Mouse (Mus musculus) liver, embryonic 12.5 days (tissue): ENCODE results near the gene Cuta. TPM values are rescaled to one million over a fixed set of nuclear protein-coding genes. Genes with fewer than 3 reads are reported as not detected.
"Not testable (repeated sequence)": the region's sequence is repeated elsewhere in the genome, so short reads cannot be mapped to it uniquely, and the experiment has no call there.

Source experiments
- ATAC-seq: fragments of 200-750 bp; cut with Nextera tagmentation; 2 replicates; pipeline ENCODE4 v1.8.0; 2017; ENCODE audit warnings: moderate number of reproducible peaks, mild to moderate bottlenecking, moderate library complexity
- H3K27ac ChIP-seq: fragments of 300-500 bp; sonication (generic); 2 replicates; pipeline ENCODE4 v1.5.1; 2016; ENCODE audit warnings: mild to moderate bottlenecking
- H3K27me3 ChIP-seq: fragments of 300-500 bp; sonication (generic); replicated peaks from 2 replicates; pipeline ENCODE4 v1.6.1; 2016; ENCODE audit warnings: mild to moderate bottlenecking, moderate library complexity
- H3K36me3 ChIP-seq: fragments of 300-500 bp; sonication (generic); 2 replicates; pipeline ENCODE4 v1.6.1; 2016; ENCODE audit warnings: mild to moderate bottlenecking, moderate library complexity
- H3K4me1 ChIP-seq: fragments of 300-500 bp; sonication (generic); 2 replicates; pipeline ENCODE4 v1.6.1; 2016
- H3K4me2 ChIP-seq: fragments of 300-500 bp; sonication (generic); 2 replicates; pipeline ENCODE4 v1.6.1; 2016; ENCODE audit warnings: mild to moderate bottlenecking, moderate library complexity
- H3K4me3 ChIP-seq: fragments of 300-500 bp; sonication (generic); 2 replicates; pipeline ENCODE4 v1.5.1; 2016; ENCODE audit warnings: mild to moderate bottlenecking, moderate library complexity
- H3K9ac ChIP-seq: fragments of 300-500 bp; sonication (generic); 2 replicates; pipeline ENCODE4 v1.6.1; 2016; ENCODE audit warnings: mild to moderate bottlenecking, moderate library complexity
- H3K9me3 ChIP-seq: fragments of 300-500 bp; sonication (generic); replicated peaks from 2 replicates; pipeline ENCODE4 v1.6.1; 2016; ENCODE audit warnings: mild to moderate bottlenecking, moderate library complexity
- WGBS: fragments of 180-500 bp; shearing (Covaris S2); methylation state at CpG from one replicate; pipeline ENCODE4 v1.1.7; 2016; ENCODE audit not compliant: insufficient replicate concordance; 5-methylcytosine and 5-hydroxymethylcytosine counted together
- polyA plus RNA-seq: library from polyadenylated mRNA; unstranded; fragments of >200 nt; fragmentation: Nextera tagmentation; extraction: Ambion mirVana; gene quantifications from 2 replicates; pipeline ENCODE4 v1.2.1, GENCODE M21; 2016

Gene Cuta
- polyA plus RNA-seq, 1 experiment from 2014 or later: 129 TPM

DNA sequence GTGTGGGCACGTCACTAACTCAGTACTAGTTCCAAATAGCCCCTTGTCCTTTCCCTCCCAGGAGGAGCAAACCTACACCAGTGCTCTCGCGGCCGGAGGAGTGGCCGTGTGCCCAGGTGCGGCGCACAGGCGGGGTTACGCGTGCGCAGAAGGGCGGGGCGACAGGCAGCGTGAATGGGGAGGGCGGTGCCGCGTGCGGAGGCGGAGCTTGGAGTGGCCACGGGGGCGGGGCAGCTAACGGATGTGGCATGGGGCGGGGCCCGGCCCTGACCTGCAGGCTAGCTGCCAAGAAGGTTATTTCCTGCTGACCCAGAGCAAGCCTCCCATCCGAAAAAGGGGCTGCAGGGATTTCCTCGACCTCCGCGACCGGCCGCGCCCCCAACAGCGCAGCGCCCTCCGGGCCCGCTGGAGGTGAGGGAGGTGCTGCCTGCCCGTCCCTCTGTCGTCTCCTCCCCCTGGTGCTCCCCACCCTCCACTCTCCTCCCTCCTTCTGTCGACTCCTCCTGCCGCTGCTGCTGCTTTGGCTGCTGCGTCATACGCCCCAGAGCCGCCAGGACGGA is 6.5 kb downstream of the Cuta start, which contains the start of gene Phf1:
TSS of gene Phf1 (plus strand) at position 214 of the 560 bp plus-strand sequence.
- Histone ChIP-seq H3K4me1 (peaks cover 36% of the 10 kb centered on the region), H3K9me3 (no peaks in the 10 kb centered on the region), H3K27me3 (no peaks in the 10 kb centered on the region), H3K4me3 (peak within 1 kb of the TSS; percentile 72), H3K27ac (peak within 1 kb of the TSS; percentile 81), H3K36me3 (peaks cover 86% of the 10 kb centered on the region), H3K4me2 (peak within 1 kb of the TSS; percentile 100), H3K9ac (peak within 1 kb of the TSS; percentile 82)
- peak; percentile 93 for ATAC-seq
- WGBS: 0% methylated on average over 41 of the region's 43 CpGs

DNA sequence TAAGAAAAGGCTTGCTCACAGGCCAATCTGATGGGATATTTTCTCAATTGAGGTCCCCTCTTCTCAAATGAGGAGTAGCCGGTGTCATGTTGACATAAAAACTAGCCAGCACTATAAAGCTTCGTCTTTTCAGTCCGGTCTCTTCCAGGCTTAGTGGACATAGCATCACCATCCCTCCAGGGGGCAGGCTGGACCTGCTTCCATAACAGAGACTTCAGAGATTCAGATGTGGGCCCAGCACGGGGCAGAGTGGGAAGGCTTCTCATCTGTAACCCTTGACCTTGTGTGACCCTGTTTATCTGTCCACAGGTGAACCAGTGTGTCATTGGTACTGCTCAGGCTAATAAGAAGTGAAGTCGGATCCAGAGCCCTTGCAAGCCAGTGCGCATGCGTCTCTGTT is 7.6 kb downstream of the Cuta start:
- H3K27me3 ChIP-seq, H3K9me3 ChIP-seq, ATAC-seq, H3K4me2 ChIP-seq, H3K4me3 ChIP-seq, H3K9ac ChIP-seq: not testable (repeated sequence)
- H3K27ac ChIP-seq: peak overlapping the region; percentile 10; the same call in 1 of the 2 replicates
- WGBS: 70% methylated on average over 7 of the region's 7 CpGs
- H3K36me3 ChIP-seq: peaks cover 87% of the 10 kb centered on the region
- peaks cover 27% of the 10 kb centered on the region for H3K4me1 ChIP-seq

- not testable (repeated sequence) for H3K4me3 ChIP-seq, H3K9ac ChIP-seq, H3K4me2 ChIP-seq, H3K27ac ChIP-seq, H3K27me3 ChIP-seq, H3K4me1 ChIP-seq, H3K9me3 ChIP-seq
- 0 out of 2 replicates have a peak, but pooled peaks have one; percentile 24 for ATAC-seq
- 94% methylated on average over 9 of the region's 9 CpGs for WGBS
- H3K36me3 ChIP-seq: peaks cover 97% of the 10 kb centered on the region
Measured at GRCm38 (mm10) chr17:26925414-26925813, 14.0 kb downstream of the Cuta start.

DNA sequence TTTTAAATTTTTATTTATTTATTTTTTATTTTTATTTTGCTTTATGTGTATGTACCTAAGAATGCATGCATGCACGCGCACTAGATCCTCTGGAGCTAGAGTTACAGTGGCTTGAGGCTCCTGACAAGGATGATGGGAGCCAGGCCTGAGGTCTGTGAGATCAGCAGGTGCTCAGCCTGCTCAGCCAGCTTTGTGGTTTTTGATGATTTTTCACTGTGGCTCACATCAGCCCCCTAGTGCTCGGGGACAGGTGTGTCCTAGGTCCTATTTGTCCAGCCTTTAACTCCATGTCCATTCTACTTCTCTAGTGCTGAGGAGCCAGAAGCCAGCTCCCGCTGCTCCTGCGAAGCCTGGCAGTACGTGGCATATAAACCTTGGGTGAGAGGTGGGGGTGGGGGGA is 17.0 kb downstream of the Cuta start:
- H3K9ac ChIP-seq, H3K9me3 ChIP-seq, H3K4me3 ChIP-seq, ATAC-seq, H3K4me2 ChIP-seq, H3K27me3 ChIP-seq, H3K27ac ChIP-seq: not testable (repeated sequence)
- Histone ChIP-seq H3K36me3 (peaks cover 78% of the 10 kb centered on the region), H3K4me1 (peaks cover 31% of the 10 kb centered on the region)
- 92% methylated on average over 6 of the region's 6 CpGs for WGBS

DNA sequence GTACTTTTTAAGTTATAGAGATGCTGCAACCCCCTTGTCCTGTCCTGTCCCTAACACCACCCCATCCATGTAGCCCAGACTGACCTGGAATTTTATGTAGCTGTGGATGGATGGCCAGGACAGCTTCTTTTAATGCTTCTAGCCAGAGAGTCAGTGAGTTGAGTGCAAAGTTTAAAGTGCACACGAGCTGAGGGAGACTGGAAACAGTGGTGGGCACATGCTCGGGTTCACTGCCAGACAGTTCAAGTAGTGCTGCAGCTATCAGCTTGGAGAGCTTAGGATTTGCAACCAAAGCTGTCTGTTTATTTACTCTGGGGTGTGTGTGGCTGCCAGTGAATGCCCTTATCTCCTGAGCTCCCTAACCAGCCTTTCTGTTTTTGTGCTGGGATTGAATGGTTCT is 19.9 kb downstream of the Cuta start:
- not testable (repeated sequence) for H3K27ac ChIP-seq, ATAC-seq, H3K9ac ChIP-seq, H3K27me3 ChIP-seq, H3K9me3 ChIP-seq, H3K4me3 ChIP-seq
- 49% methylated on average over 2 of the region's 2 CpGs for WGBS
- Histone ChIP-seq H3K4me1 (peaks cover 31% of the 10 kb centered on the region), H3K4me2 (peak overlapping the region; percentile 80), H3K36me3 (peaks cover 50% of the 10 kb centered on the region)

GRCm38 (mm10) chr17:26918343-26918742 is 21.0 kb downstream of the Cuta start:
- H3K9ac ChIP-seq: peak overlapping the region; percentile 86
- no peak for ATAC-seq
- H3K4me2 ChIP-seq: peak overlapping the region; percentile 80
- no peaks in the 10 kb centered on the region for H3K9me3 ChIP-seq
- WGBS: 73% methylated on average over 2 of the region's 2 CpGs
- no peaks in the 10 kb centered on the region for H3K27me3 ChIP-seq
- H3K4me1 ChIP-seq: peaks cover 31% of the 10 kb centered on the region
- H3K27ac ChIP-seq: no peak overlapping the region
- H3K4me3 ChIP-seq: peak overlapping the region; percentile 76
- peaks cover 38% of the 10 kb centered on the region for H3K36me3 ChIP-seq

- ATAC-seq: not testable (repeated sequence)
- Histone ChIP-seq H3K4me3 (peak overlapping the region; percentile 76), H3K27ac (peak overlapping the region; percentile 87)
Measured at GRCm38 (mm10) chr17:26917560-26917959, 21.8 kb downstream of the Cuta start.

GRCm38 (mm10) chr17:26916711-26917482 is 22.5 kb downstream of the Cuta start, which contains the start of gene Kifc5b:
Gene Kifc5b (plus strand): TSS chr17:26917091.
- Histone ChIP-seq H3K4me3 (peak within 1 kb of the TSS; percentile 76), H3K36me3 (peaks cover 26% of the 10 kb centered on the region), H3K4me2 (peak within 1 kb of the TSS; percentile 80), H3K4me1 (peaks cover 31% of the 10 kb centered on the region), H3K9ac (peak within 1 kb of the TSS; percentile 86), H3K9me3 (no peaks in the 10 kb centered on the region), H3K27ac (peak within 1 kb of the TSS; percentile 87), H3K27me3 (no peaks in the 10 kb centered on the region)
- ATAC-seq: peak; percentile 96
- under 1% methylated on average over 65 of the region's 72 CpGs for WGBS

More at GRCm38 (mm10) chr17:26917560-26917959, 21.8 kb downstream of the Cuta start:
- not testable (repeated sequence) for H3K27me3 ChIP-seq, H3K9me3 ChIP-seq
- peak overlapping the region; percentile 80 for H3K4me2 ChIP-seq
- peak overlapping the region; percentile 86 for H3K9ac ChIP-seq
- H3K36me3 ChIP-seq: peaks cover 30% of the 10 kb centered on the region
- 1% methylated on average over 11 of the region's 12 CpGs for whole genome bisulfite sequencing
- peaks cover 31% of the 10 kb centered on the region for H3K4me1 ChIP-seq

- Histone ChIP-seq H3K4me3 (no peak overlapping the region), H3K9ac (no peak overlapping the region), H3K27ac (no peak overlapping the region), H3K4me1 (peaks cover 23% of the 10 kb centered on the region), H3K4me2 (no peak overlapping the region), H3K9me3 (no peaks in the 10 kb centered on the region), H3K27me3 (no peaks in the 10 kb centered on the region), H3K36me3 (peaks cover 10% of the 10 kb centered on the region; the same call in 1 of the 2 replicates)
- WGBS: 50% methylated on average over 1 of the region's 1 CpGs
- ATAC-seq: no peak
Measured at GRCm38 (mm10) chr17:26915248-26915647, 24.1 kb downstream of the Cuta start.

DNA sequence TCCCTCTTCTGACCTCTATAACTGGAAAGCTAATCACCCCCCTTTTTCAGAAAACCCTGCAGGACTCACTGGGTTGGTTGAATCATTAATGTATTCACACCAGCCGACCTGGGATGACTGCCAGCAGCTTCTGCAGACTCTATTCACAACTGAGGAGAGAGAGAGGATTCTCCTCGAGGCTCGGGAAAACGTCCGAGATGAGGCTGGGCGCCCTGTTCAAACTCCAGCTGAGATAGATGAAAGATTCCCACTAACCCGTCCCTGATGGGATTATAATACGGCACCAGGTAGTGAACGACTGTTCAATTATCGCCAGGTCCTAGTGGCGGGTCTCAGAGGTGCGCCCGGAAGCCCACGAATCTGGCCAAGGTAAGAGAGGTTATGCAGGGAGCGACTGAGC is 31.9 kb downstream of the Cuta start:
- not testable (repeated sequence) for H3K27me3 ChIP-seq, H3K9me3 ChIP-seq, ATAC-seq, H3K9ac ChIP-seq, H3K4me2 ChIP-seq, H3K36me3 ChIP-seq, H3K27ac ChIP-seq, H3K4me1 ChIP-seq, H3K4me3 ChIP-seq
- 85% methylated on average over 15 of the region's 15 CpGs for WGBS

GRCm38 (mm10) chr17:26904320-26904719 is 35.0 kb downstream of the Cuta start:
- Histone ChIP-seq H3K27me3 (peaks cover 4% of the 10 kb centered on the region; the same call in 1 of the 2 replicates), H3K36me3 (no peaks in the 10 kb centered on the region), H3K4me3 (no peak overlapping the region), H3K4me1 (no peaks in the 10 kb centered on the region), H3K9ac (no peak overlapping the region), H3K27ac (no peak overlapping the region), H3K4me2 (no peak overlapping the region), H3K9me3 (peaks cover 6% of the 10 kb centered on the region; the same call in 1 of the 2 replicates)
- WGBS: 50% methylated on average over 5 of the region's 5 CpGs
- no peak for ATAC-seq

DNA sequence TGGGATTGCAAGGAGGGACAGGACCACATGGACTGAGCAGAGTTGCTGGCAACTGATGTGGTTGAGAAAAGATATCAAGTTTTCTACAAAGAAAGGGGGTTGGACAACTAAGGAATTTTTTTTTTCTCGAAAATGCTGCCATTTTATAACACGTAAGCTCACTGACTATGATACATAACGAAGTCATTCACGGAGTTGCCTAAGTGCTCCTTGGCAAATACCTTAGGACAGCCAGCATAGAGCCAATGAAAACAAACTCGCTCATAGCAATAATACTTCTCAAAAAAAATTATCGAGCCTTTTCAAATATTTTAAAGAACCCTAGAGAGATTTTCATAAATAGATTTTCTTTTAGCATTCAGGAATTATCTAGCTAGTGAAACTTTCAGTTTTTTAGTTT is 38.5 kb downstream of the Cuta start:
- Histone ChIP-seq H3K9ac (no peak overlapping the region), H3K4me2 (no peak overlapping the region), H3K36me3 (no peaks in the 10 kb centered on the region), H3K4me1 (no peaks in the 10 kb centered on the region), H3K27me3 (peaks cover 11% of the 10 kb centered on the region; the same call in 1 of the 2 replicates), H3K4me3 (no peak overlapping the region), H3K9me3 (no peaks in the 10 kb centered on the region), H3K27ac (no peak overlapping the region)
- no peak for ATAC-seq
- WGBS: 61% methylated on average over 6 of the region's 6 CpGs
